Mouse (Mus musculus) ES-Bruce4 (cell line): ENCODE results near the gene Slc17a3. TPM values are rescaled to one million over a fixed set of nuclear protein-coding genes. Genes with fewer than 3 reads are reported as not detected.

Source experiments
- H3K27ac ChIP-seq: 2 replicates; pipeline ENCODE4 v1.5.1; 2012; ENCODE audit warnings: low read length, inconsistent platforms; ENCODE audit not compliant: insufficient read depth
- H3K27me3 ChIP-seq: 2 replicates; pipeline ENCODE4 v1.6.1; 2012; ENCODE audit warnings: mild to moderate bottlenecking, low read length, inconsistent platforms; ENCODE audit not compliant: control insufficient read depth, poor library complexity, insufficient read depth, severe bottlenecking
- H3K36me3 ChIP-seq: 2 replicates; pipeline ENCODE4 v1.6.1; 2012; ENCODE audit warnings: inconsistent platforms, mild to moderate bottlenecking, low read length, moderate library complexity; ENCODE audit not compliant: control insufficient read depth, poor library complexity, insufficient read depth, severe bottlenecking
- H3K4me1 ChIP-seq: one replicate; pipeline ENCODE4 v1.8.1; 2011; ENCODE audit warnings: low read length; ENCODE audit not compliant: control insufficient read depth, insufficient read depth
- H3K4me3 ChIP-seq: 2 replicates; pipeline ENCODE4 v1.5.1; 2011; ENCODE audit warnings: low read depth, mild to moderate bottlenecking, low read length
- H3K9ac ChIP-seq: 2 replicates; pipeline ENCODE4 v1.6.1; 2012; ENCODE audit warnings: low read depth, mild to moderate bottlenecking, inconsistent platforms; ENCODE audit not compliant: poor library complexity, severe bottlenecking
- H3K9me3 ChIP-seq: replicated peaks from 2 replicates; pipeline ENCODE4 v1.6.1; 2012; ENCODE audit warnings: mild to moderate bottlenecking, low read length, inconsistent platforms; ENCODE audit not compliant: control insufficient read depth, poor library complexity, insufficient read depth, severe bottlenecking
- CTCF ChIP-seq: IDR thresholded peaks from one replicate; pipeline ENCODE4 v1.8.1; 2011; ENCODE audit warnings: low read depth, low read length
- EP300 ChIP-seq: IDR thresholded peaks from 2 replicates; pipeline ENCODE4 v1.6.1; 2011; ENCODE audit warnings: low read depth, low read length; ENCODE audit not compliant: insufficient read depth
- POLR2A ChIP-seq: IDR thresholded peaks from one replicate; pipeline ENCODE4 v1.8.1; 2011; ENCODE audit warnings: low read length; ENCODE audit not compliant: insufficient read depth
- polyA plus RNA-seq: library from polyadenylated mRNA; stranded (reverse); fragments of >200 nt; gene quantifications from 2 replicates; pipeline ENCODE4 v1.2.4, GENCODE M21; 2011; ENCODE audit warnings: low read depth; ENCODE audit not compliant: missing spikeins, insufficient read depth, insufficient read length

Gene Slc17a3
- polyA plus RNA-seq, 1 experiment: not detected

- TF ChIP-seq EP300 (no peak), CTCF (no peak), POLR2A (no peak)
- H3K27ac ChIP-seq: no peak overlapping the region
- H3K9me3 ChIP-seq: no peaks in the 10 kb centered on the region
- H3K36me3 ChIP-seq: no peaks in the 10 kb centered on the region
- H3K4me1 ChIP-seq: no peaks in the 10 kb centered on the region
- H3K27me3 ChIP-seq: no peaks in the 10 kb centered on the region; the same call in 1 of the 2 replicates
- H3K9ac ChIP-seq: no peak overlapping the region
- H3K4me3 ChIP-seq: no peak overlapping the region
These were observed 6.6 kb downstream of the Slc17a3 start for GRCm38 (mm10) chr13:23845851-23846250.

- no peak overlapping the region for H3K27ac ChIP-seq
- H3K4me3 ChIP-seq: no peak overlapping the region
- no peaks in the 10 kb centered on the region for H3K9me3 ChIP-seq
- H3K9ac ChIP-seq: no peak overlapping the region
- H3K4me1 ChIP-seq: no peaks in the 10 kb centered on the region
- H3K27me3 ChIP-seq: no peaks in the 10 kb centered on the region; the same call in 1 of the 2 replicates
- no peak for TF ChIP-seq EP300
- TF ChIP-seq POLR2A: no peak
- TF ChIP-seq CTCF: no peak
- H3K36me3 ChIP-seq: no peaks in the 10 kb centered on the region
These were observed 10.1 kb downstream of the Slc17a3 start for GRCm38 (mm10) chr13:23849299-23849698.

DNA sequence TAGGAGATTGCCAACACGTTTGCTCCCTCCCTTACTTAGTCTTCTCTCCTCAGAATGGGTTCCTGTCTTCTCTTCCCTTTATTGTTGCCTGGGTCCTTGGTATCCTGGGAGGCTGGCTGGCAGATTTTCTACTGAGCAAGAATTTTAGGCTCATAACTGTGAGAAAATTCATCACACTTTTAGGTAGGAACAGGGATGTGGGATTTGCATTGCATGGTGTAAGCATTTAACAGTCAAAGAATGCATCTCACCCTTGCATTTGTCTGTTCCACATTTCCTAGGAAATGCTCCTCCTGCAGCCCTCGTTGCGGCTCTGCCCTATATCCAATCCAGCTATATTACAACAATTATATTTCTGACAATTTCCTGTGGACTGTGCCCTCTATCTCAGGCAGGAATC lies 17.2 kb downstream of the Slc17a3 start:
- Histone ChIP-seq H3K4me1 (no peaks in the 10 kb centered on the region), H3K9ac (no peak overlapping the region), H3K36me3 (no peaks in the 10 kb centered on the region)

DNA sequence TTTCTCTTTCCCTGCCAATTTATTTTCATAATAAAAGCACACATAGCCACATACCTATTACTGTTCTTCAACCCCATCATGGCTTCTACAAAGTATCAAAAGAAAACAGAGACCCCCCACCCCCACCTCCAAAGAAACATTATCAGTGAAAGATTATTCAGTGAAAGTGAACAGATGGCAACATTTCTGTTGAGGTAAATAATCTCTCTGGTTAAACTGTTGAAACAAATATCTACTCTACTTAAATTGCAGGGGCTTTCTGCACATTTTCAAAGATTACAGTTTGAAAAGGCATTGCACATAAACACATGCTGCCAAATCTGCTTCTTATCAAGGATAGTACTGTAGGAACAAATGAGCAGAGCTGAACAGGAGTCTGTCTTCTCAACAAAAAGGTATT lies 22.6 kb downstream of the Slc17a3 start:
- no peak for TF ChIP-seq CTCF
- H3K9ac ChIP-seq: no peak overlapping the region
- no peaks in the 10 kb centered on the region for H3K9me3 ChIP-seq
- H3K4me1 ChIP-seq: no peaks in the 10 kb centered on the region
- H3K27me3 ChIP-seq: no peaks in the 10 kb centered on the region
- H3K4me3 ChIP-seq: no peak overlapping the region
- H3K27ac ChIP-seq: no peak overlapping the region
- H3K36me3 ChIP-seq: no peaks in the 10 kb centered on the region

More for the DNA sequence above, 17.2 kb downstream of the Slc17a3 start:
- H3K27ac ChIP-seq: no peak overlapping the region
- H3K27me3 ChIP-seq: no peaks in the 10 kb centered on the region
- H3K9me3 ChIP-seq: no peaks in the 10 kb centered on the region
- TF ChIP-seq EP300 (no peak), POLR2A (no peak), CTCF (no peak)
- H3K4me3 ChIP-seq: no peak overlapping the region

DNA sequence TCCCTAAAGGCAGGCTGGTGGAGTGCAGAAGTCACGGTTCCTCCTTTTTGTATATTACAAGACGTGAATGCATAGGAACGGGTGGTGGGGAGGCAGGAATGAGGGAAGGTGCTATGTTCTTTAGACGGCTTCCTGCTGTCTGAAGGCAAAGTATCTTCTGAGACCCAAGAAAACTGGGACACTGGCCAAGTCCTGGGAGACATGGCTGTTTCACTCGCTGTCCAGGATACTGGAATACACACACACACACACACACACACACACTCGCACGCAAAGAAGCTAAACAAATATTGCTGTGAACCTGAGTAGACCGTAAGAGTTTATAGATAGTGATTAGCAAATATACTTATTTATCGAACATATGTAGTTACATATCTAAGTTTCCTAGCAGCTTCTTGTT lies 25.5 kb downstream of the Slc17a3 start:
- H3K4me1 ChIP-seq: no peaks in the 10 kb centered on the region
- H3K9me3 ChIP-seq: no peaks in the 10 kb centered on the region
- H3K27ac ChIP-seq: no peak overlapping the region
- H3K27me3 ChIP-seq: no peaks in the 10 kb centered on the region
- no peaks in the 10 kb centered on the region for H3K36me3 ChIP-seq
- no peak overlapping the region for H3K9ac ChIP-seq
- no peak for TF ChIP-seq POLR2A
- no peak for TF ChIP-seq EP300
- no peak for TF ChIP-seq CTCF
- no peak overlapping the region for H3K4me3 ChIP-seq

DNA sequence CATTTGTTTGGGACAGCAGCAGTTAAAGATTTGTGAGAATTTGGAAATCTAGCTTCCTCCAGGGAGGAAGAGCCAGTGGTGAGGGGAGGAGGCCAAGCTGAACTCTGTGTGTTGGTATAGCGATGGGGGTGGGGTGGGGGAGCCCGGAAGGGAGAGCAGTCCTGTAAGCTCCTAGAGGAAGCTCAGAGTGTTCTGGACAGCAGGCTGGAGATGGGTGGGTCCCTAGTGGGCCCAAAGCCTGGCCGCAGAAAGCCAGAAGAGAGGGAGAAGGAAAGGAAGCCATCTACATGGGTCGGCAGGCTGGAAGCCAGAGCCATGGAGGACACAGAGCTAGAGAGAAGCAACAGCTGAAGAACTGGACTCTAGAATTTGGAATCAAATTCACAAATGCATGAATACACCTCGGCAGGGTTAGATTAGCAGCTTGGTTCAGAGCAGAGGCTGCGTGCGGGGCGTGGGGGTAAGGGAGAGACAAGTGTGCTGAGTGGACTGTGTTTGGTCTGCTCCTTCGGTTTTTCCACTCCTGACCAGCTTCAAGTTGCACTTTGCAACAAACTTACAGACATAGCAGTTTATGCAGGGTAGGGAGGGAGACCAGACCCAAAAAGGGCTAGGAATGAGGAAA lies 27.0 kb downstream of the Slc17a3 start:
- no peak for TF ChIP-seq POLR2A
- TF ChIP-seq CTCF: no peak
- no peak for TF ChIP-seq EP300
- Histone ChIP-seq H3K4me1 (no peaks in the 10 kb centered on the region), H3K36me3 (no peaks in the 10 kb centered on the region), H3K9ac (no peak overlapping the region), H3K4me3 (no peak overlapping the region), H3K9me3 (no peaks in the 10 kb centered on the region), H3K27ac (no peak overlapping the region), H3K27me3 (no peaks in the 10 kb centered on the region)
